Mouse (Mus musculus) limb, embryonic 15.5 days (tissue): ENCODE results near the gene Smim4. TPM values are rescaled to one million over a fixed set of nuclear protein-coding genes. Genes with fewer than 3 reads are reported as not detected.

Experiments
- ATAC-seq: fragments of 200-750 bp; cut with Nextera tagmentation; 2 replicates; pipeline ENCODE4 v1.8.0; 2017; ENCODE audit warnings: low read depth, moderate TSS enrichment; ENCODE audit not compliant: insufficient number of reproducible peaks, low FRiP score, low TSS enrichment
- H3K27ac ChIP-seq: fragments of 300-500 bp; sonication (generic); 2 replicates; pipeline ENCODE4 v1.5.1; 2015; ENCODE audit warnings: moderate library complexity, mild to moderate bottlenecking, inconsistent platforms
- H3K27me3 ChIP-seq: fragments of 300-500 bp; sonication (generic); 2 replicates; pipeline ENCODE4 v1.6.1; 2015; ENCODE audit warnings: inconsistent platforms
- H3K36me3 ChIP-seq: fragments of 300-500 bp; sonication (generic); 2 replicates; pipeline ENCODE4 v1.6.1; 2015; ENCODE audit warnings: inconsistent platforms
- H3K4me1 ChIP-seq: fragments of 300-500 bp; sonication (generic); 2 replicates; pipeline ENCODE4 v1.6.1; 2015; ENCODE audit warnings: inconsistent platforms
- H3K4me2 ChIP-seq: fragments of 300-500 bp; sonication (generic); 2 replicates; pipeline ENCODE4 v1.6.1; 2015; ENCODE audit warnings: mild to moderate bottlenecking, inconsistent platforms
- H3K4me3 ChIP-seq: fragments of 300-500 bp; sonication (generic); 2 replicates; pipeline ENCODE4 v1.5.1; 2015; ENCODE audit warnings: mild to moderate bottlenecking, inconsistent platforms
- H3K9ac ChIP-seq: fragments of 300-500 bp; sonication (generic); 2 replicates; pipeline ENCODE4 v1.6.1; 2015; ENCODE audit warnings: inconsistent platforms
- H3K9me3 ChIP-seq: fragments of 300-500 bp; sonication (generic); 2 replicates; pipeline ENCODE4 v1.6.1; 2016; ENCODE audit warnings: inconsistent platforms
- WGBS: fragments of 180-500 bp; shearing (Covaris S2); methylation state at CpG from one replicate; pipeline ENCODE4 v1.1.7; 2015; 5-methylcytosine and 5-hydroxymethylcytosine counted together
- polyA plus RNA-seq: library from polyadenylated mRNA; unstranded; fragments of >200 nt; fragmentation: Nextera tagmentation; extraction: Ambion mirVana; gene quantifications from 2 replicates; pipeline ENCODE4 v1.2.1, GENCODE M21; 2015

The Smim4 gene
- polyA plus RNA-seq, 1 experiment from 2014 or later = 58.9 TPM

DNA sequence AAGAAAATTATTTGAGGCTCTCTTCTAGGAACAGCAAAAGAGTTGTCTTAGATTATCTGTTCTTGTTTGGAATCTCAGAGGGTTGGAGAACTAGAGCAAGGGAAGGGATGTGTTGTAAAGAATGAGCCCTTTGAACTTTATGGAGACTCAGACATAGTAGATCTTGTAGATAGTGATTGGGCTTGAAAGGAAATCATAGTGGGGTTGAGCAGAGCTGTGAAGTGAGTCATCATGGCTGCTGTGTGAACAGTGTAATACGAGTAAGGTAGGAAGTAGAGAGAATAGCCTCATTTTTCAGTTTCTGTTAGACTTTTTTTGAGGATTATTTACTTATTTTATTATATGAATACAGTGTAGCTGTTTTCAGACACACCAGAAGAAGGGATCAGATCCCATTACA, 38.8 kb downstream of the Smim4 start:
- Histone ChIP-seq H3K9me3 (no peaks in the 10 kb centered on the region), H3K4me1 (no peaks in the 10 kb centered on the region), H3K27ac (no peak overlapping the region), H3K27me3 (no peaks in the 10 kb centered on the region), H3K4me3 (no peak overlapping the region), H3K36me3 (peaks cover 81% of the 10 kb centered on the region), H3K9ac (no peak overlapping the region), H3K4me2 (no peak overlapping the region)
- WGBS = 82% methylated on average over 1 of the region's 1 CpGs
- ATAC-seq = no peak

DNA sequence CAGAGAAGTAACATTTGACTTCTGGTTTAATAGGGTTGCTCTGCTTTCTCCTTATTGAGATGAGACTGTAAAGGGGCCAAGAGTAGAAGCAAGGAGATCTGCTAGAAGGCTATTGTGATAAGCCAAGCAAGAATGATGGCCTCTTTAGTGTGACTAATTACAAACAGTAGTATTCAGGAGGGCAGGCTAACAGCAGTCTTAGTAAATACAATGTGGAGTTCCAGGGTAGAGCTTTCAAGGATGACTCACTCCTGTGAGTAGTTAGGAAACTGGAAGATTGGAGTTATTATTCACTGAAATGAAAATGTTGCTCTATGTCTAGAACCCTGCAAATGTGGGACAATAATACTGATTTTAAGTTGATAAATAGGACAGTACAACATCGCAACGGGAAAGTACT, 40.2 kb downstream of the Smim4 start:
- Histone ChIP-seq H3K4me3 (no peak overlapping the region), H3K9ac (no peak overlapping the region), H3K27me3 (no peaks in the 10 kb centered on the region), H3K27ac (no peak overlapping the region), H3K36me3 (peaks cover 78% of the 10 kb centered on the region), H3K4me1 (no peaks in the 10 kb centered on the region), H3K9me3 (no peaks in the 10 kb centered on the region), H3K4me2 (no peak overlapping the region)
- no peak for ATAC-seq
- 96% methylated on average over 2 of the region's 2 CpGs for WGBS

DNA sequence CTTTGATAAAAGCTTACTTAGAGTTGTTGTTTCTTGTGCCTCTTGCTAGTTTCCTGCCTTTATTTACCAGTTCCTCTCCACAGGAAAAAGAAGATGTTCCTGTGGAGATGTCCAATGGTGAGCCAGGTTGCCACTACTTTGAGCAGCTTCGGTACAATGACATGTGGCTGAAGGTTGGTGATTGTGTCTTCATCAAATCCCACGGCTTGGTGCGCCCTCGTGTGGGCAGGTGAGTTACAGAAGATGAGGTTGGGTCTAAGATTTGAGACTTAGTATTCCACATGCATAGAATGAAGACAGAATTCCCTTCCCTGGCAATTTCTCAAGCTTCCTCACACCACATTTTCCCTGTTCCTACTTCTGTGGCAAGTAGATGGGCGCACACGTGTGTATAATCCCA, 41.3 kb downstream of the Smim4 start:
- Histone ChIP-seq H3K36me3 (peaks cover 78% of the 10 kb centered on the region), H3K4me3 (no peak overlapping the region), H3K9ac (no peak overlapping the region), H3K9me3 (no peaks in the 10 kb centered on the region), H3K4me1 (no peaks in the 10 kb centered on the region), H3K27ac (no peak overlapping the region), H3K4me2 (no peak overlapping the region), H3K27me3 (no peaks in the 10 kb centered on the region)
- WGBS = 80% methylated on average over 6 of the region's 6 CpGs
- ATAC-seq = no peak

DNA sequence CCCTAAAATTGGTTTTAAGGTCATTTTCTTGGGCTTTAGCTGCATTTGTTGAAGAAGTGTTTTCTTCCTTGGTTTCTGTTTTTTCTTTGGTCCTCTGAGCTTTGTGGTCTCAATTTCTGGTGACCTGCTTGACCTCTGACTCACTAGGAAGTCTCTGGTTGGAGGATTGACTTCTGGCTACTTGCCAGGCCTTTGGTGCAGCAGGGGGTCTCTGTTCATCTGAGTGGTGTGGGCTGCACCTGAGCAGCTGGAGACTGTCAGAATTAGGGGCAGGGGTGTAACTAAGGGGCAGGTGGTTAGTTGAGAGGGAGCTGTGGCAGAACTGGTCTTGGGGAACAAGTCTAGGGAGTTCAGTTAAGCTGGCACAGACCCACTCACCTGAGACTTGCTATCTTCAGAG, 47.6 kb downstream of the Smim4 start:
- peaks cover 60% of the 10 kb centered on the region for H3K36me3 ChIP-seq
- no peaks in the 10 kb centered on the region for H3K9me3 ChIP-seq
- H3K4me2 ChIP-seq = no peak overlapping the region
- H3K9ac ChIP-seq = no peak overlapping the region
- H3K27ac ChIP-seq = no peak overlapping the region
- no peak overlapping the region for H3K4me3 ChIP-seq
- no peaks in the 10 kb centered on the region for H3K4me1 ChIP-seq
- no peak for ATAC-seq
- no peaks in the 10 kb centered on the region for H3K27me3 ChIP-seq

DNA sequence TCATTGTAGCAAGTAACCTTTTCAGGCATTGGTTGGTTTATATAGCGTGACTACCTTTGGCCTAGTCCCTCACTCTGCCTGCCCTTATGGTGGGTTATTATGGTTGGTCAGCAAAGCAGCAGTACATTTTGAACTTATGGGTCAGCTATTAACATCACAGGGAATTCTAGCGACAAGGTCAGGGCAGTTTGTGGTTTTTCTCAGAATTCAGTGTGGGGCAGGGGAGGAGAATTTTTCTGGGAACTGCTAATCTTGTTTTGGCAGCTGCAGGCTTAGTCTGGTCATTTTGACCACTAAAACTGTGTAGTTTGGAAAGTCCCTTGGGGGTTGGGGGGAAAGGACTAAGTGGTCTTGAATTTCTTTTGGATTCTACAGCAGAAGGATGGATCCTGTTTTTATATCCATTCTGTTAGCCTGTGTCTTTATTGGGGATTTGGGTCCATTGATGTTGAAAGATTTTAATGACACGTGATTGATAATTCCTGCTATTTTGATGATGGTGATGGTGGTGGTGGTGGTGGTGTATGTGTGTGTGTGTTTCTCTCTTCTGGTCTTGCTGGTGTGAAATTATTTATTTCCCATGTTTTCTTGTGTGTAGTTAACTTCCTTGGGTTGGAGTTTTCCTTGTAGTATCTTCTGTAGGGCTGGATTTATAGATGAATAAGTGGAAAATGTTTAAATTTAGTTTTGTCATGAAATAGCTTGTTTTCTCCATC, 49.3 kb downstream of the Smim4 start:
- WGBS = 84% methylated on average over 3 of the region's 3 CpGs
- no peak overlapping the region for H3K27ac ChIP-seq

DNA sequence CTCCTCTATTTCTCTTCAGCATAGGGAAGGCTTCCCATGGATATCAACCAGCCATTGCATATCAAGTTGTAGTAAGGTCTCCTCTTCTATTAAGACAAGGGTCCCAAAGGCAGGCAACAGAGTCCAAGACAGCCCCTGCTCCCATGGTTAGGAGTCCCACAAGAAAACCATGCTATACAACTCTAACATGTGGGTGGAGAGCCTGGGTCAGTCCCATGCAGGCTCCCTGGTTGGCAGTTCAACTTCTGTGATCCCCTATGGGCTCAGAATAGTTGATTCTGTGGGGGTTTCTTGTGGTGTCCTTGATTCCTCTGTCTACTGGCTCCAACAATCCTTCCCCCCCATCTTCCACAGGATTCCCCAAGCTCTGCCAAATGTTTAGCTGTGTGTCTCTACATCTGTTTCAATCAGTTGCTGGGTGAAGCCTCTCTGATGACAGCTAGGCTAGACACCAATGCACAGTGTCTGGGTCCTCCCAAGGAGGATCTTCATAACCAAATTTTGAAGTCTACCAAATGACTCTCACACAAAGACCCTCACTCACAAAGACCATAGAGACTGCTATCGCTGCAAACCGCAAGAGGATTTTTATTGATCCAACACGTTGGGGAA, 50.1 kb downstream of the Smim4 start:
- H3K27ac ChIP-seq = no peak overlapping the region
- 93% methylated on average over 3 of the region's 3 CpGs for WGBS
- H3K9me3 ChIP-seq = no peaks in the 10 kb centered on the region
- no peaks in the 10 kb centered on the region for H3K27me3 ChIP-seq
- no peak overlapping the region for H3K9ac ChIP-seq
- peaks cover 71% of the 10 kb centered on the region for H3K36me3 ChIP-seq
- ATAC-seq = no peak
- no peak overlapping the region for H3K4me3 ChIP-seq
- no peak overlapping the region for H3K4me2 ChIP-seq
- H3K4me1 ChIP-seq = no peaks in the 10 kb centered on the region

More for the DNA sequence above, 49.3 kb downstream of the Smim4 start:
- H3K9me3 ChIP-seq = no peaks in the 10 kb centered on the region
- no peak for ATAC-seq
- no peaks in the 10 kb centered on the region for H3K4me1 ChIP-seq
- H3K27me3 ChIP-seq = no peaks in the 10 kb centered on the region
- no peak overlapping the region for H3K4me2 ChIP-seq
- no peak overlapping the region for H3K4me3 ChIP-seq
- no peak overlapping the region for H3K9ac ChIP-seq
- H3K36me3 ChIP-seq = peaks cover 64% of the 10 kb centered on the region

DNA sequence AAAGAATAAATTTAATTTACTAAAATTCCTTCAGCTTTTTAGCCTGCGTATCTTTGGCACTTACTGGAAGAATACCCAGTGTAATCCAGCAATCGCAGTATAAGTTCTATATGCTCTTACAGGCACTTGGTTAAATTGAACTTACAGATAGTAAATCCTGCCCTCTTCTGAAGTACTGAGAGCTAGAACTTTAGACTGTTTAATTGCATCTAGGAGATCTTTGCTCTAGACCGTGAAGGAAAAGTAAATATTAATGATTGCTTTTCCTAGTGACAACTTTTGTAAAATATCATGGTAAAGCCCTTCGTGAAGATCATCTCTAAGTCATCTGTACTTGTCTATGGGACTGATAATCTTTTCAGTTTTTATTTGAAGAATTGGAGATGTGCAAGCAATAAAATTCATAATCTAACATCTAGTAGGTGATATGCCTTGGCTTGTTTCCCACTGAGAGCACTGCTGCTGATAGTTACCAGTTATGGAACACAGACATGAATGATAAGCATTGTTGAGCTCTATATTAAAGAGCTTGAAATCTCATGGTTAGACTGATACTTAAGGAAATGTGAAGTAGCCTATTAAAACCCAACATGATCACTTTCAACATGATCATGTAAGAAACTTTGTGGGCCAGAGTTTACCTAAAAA, 59.5 kb downstream of the Smim4 start:
- Histone ChIP-seq H3K4me2 (no peak overlapping the region), H3K9me3 (no peaks in the 10 kb centered on the region), H3K36me3 (peaks cover 66% of the 10 kb centered on the region), H3K9ac (no peak overlapping the region), H3K27ac (no peak overlapping the region), H3K27me3 (no peaks in the 10 kb centered on the region), H3K4me1 (no peaks in the 10 kb centered on the region), H3K4me3 (no peak overlapping the region)
- ATAC-seq = no peak
- WGBS = 96% methylated on average over 4 of the region's 4 CpGs

DNA sequence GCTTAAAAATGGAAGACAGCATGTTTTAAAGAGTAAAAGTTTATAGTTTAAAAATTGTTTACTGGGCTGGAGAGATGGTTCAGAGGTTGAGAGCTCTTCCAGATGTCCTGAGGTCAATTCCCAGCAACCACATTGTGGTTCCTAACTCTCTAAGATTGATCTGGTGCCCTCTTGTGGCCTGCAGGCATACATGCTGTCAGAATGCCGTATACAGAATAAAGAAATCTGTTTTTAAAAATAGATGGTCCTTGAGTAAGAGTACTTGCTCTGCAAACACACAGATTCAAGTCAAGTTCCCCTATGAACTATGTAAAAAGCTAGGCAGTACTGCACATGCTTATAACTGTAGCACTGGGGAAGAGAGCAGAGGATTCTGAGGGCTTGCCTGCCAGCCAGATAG, 66.5 kb downstream of the Smim4 start:
- Histone ChIP-seq H3K36me3 (peaks cover 72% of the 10 kb centered on the region), H3K27me3 (no peaks in the 10 kb centered on the region), H3K27ac (no peak overlapping the region), H3K4me1 (no peaks in the 10 kb centered on the region), H3K9ac (no peak overlapping the region), H3K9me3 (no peaks in the 10 kb centered on the region), H3K4me3 (no peak overlapping the region), H3K4me2 (no peak overlapping the region)
- WGBS = 72% methylated on average over 1 of the region's 1 CpGs
- no peak for ATAC-seq

DNA sequence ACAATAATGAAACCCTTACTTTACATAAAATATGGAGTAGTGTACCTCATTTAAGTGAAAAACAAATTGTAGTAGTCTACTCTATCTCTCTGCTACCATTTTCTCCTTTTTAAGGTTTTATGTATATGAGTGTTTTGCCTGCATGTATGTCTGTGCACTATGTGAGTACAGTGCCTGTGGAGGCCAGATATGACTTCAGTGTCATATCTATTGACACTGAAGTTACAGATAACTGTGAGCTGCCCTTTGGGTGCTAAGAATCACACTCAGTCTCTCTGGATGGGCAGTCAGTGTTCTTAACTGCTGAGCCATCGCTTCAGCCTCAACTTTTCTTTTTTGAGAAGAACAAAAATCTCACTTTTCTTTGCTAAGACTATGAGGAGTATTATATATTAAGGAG, 82.9 kb downstream of the Smim4 start:
- Histone ChIP-seq H3K27ac (no peak overlapping the region), H3K9ac (no peak overlapping the region), H3K4me3 (no peak overlapping the region), H3K27me3 (no peaks in the 10 kb centered on the region), H3K4me2 (no peak overlapping the region), H3K4me1 (no peaks in the 10 kb centered on the region), H3K36me3 (peaks cover 66% of the 10 kb centered on the region), H3K9me3 (no peaks in the 10 kb centered on the region)
- 96% methylated on average over 1 of the region's 1 CpGs for WGBS
- ATAC-seq = no peak

DNA sequence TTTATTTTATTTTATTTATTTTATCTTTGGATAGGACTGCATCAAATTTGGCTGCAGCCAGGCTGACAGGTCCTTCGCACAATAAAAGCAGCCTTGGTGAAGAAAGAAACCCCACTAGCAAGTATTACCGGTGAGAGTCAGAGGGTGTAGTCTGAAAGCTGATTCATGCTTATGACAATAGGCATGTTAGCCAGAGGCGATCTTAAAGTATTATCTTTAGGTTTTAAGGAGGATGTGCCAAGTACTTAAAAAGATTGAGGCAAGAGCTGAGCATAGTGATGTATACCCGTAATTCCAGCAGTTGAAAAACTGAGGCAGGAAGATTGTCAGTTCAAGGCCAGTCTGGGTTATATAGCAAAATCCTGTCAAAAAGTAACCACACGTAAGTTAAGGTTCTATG, 83.5 kb downstream of the Smim4 start:
- ATAC-seq = no peak
- no peak overlapping the region for H3K27ac ChIP-seq
- H3K9me3 ChIP-seq = no peaks in the 10 kb centered on the region
- H3K4me2 ChIP-seq = no peak overlapping the region
- 87% methylated on average over 5 of the region's 5 CpGs for WGBS
- no peaks in the 10 kb centered on the region for H3K27me3 ChIP-seq
- H3K4me1 ChIP-seq = no peaks in the 10 kb centered on the region
- no peak overlapping the region for H3K4me3 ChIP-seq
- peaks cover 60% of the 10 kb centered on the region for H3K36me3 ChIP-seq
- no peak overlapping the region for H3K9ac ChIP-seq
